Mouse (Mus musculus) small intestine, adult 2 months (tissue): ENCODE measurements around the gene Ccr8.

Experiments
- CTCF ChIP-seq: fragments of 200-500 bp; IDR thresholded peaks from 2 replicates; pipeline ENCODE4 v1.5.1; 2012; ENCODE audit warnings: low read depth, mild to moderate bottlenecking, control low read depth, inconsistent platforms, low read length, moderate library complexity, mixed read lengths; ENCODE audit not compliant: insufficient replicate concordance, insufficient read length; ENCODE audit errors: extremely low read depth
- POLR2A ChIP-seq: fragments of 200-500 bp; IDR thresholded peaks from 2 replicates; pipeline ENCODE4 v1.6.1; 2012; ENCODE audit warnings: low read depth, mild to moderate bottlenecking, control low read depth, inconsistent platforms, low read length, moderate library complexity

GRCm38 (mm10) chr9:120129276-120129675 is 37.4 kb downstream of the Ccr8 start:
- TF ChIP-seq CTCF (no peak), POLR2A (no peak)
